Mouse (Mus musculus) small intestine, adult 2 months (tissue): ENCODE data around the gene Tmem150c. TPM values are rescaled to one million over a fixed set of nuclear protein-coding genes. Genes with fewer than 3 reads are reported as not detected.

Experiments
- H3K27ac ChIP-seq: fragments of 200-500 bp; 2 replicates; pipeline ENCODE4 v1.5.1; 2012; ENCODE audit warnings: low read depth, low read length, control low read depth, inconsistent platforms; ENCODE audit not compliant: insufficient read depth
- H3K27me3 ChIP-seq: fragments of 200-500 bp; 2 replicates; pipeline ENCODE4 v1.6.1; 2012; ENCODE audit warnings: mild to moderate bottlenecking, moderate library complexity, low read length, inconsistent platforms; ENCODE audit not compliant: control insufficient read depth, insufficient read depth
- H3K36me3 ChIP-seq: fragments of 200-500 bp; 2 replicates; pipeline ENCODE4 v1.6.1; 2012; ENCODE audit warnings: mild to moderate bottlenecking, low read length, control low read depth, inconsistent platforms; ENCODE audit not compliant: control insufficient read depth, insufficient read depth
- H3K4me1 ChIP-seq: fragments of 200-500 bp; 2 replicates; pipeline ENCODE4 v1.6.1; 2012; ENCODE audit warnings: low read length, inconsistent platforms, mixed read lengths; ENCODE audit not compliant: control insufficient read depth, insufficient read depth, insufficient read length
- H3K4me3 ChIP-seq: fragments of 200-500 bp; 2 replicates; pipeline ENCODE4 v1.5.1; 2012; ENCODE audit warnings: low read depth, mild to moderate bottlenecking, control low read depth, inconsistent platforms, low read length, moderate library complexity
- CTCF ChIP-seq: fragments of 200-500 bp; IDR thresholded peaks from 2 replicates; pipeline ENCODE4 v1.5.1; 2012; ENCODE audit warnings: low read depth, mild to moderate bottlenecking, control low read depth, inconsistent platforms, low read length, moderate library complexity, mixed read lengths; ENCODE audit not compliant: insufficient replicate concordance, insufficient read length; ENCODE audit errors: extremely low read depth
- POLR2A ChIP-seq: fragments of 200-500 bp; IDR thresholded peaks from 2 replicates; pipeline ENCODE4 v1.6.1; 2012; ENCODE audit warnings: low read depth, mild to moderate bottlenecking, control low read depth, inconsistent platforms, low read length, moderate library complexity
- WGBS: fragments of 180-500 bp; shearing (Covaris S2); methylation state at CpG from one replicate; pipeline ENCODE4 v1.1.7; 2018; 5-methylcytosine and 5-hydroxymethylcytosine counted together
- polyA plus RNA-seq: library from polyadenylated mRNA; depleted of rRNA; stranded (reverse); fragments of >200 nt; gene quantifications from 2 replicates; pipeline ENCODE4 v1.2.3, GENCODE M21; 2012

Tmem150c gene
- polyA plus RNA-seq, 1 experiment: 0.04 TPM

GRCm38 (mm10) chr5:100082006-100082405 lies 77.6 kb downstream of the Tmem150c start:
- Histone ChIP-seq H3K4me1 (peaks cover 9% of the 10 kb centered on the region; the same call in 1 of the 2 replicates), H3K27me3 (no peaks in the 10 kb centered on the region), H3K36me3 (no peaks in the 10 kb centered on the region), H3K4me3 (no peak overlapping the region), H3K27ac (no peak overlapping the region)
- TF ChIP-seq CTCF: no peak
- 76% methylated on average over 4 of the region's 4 CpGs for WGBS

GRCm38 (mm10) chr5:100079931-100080275 lies 79.7 kb downstream of the Tmem150c start:
- Histone ChIP-seq H3K27ac (no peak overlapping the region), H3K36me3 (no peaks in the 10 kb centered on the region), H3K4me3 (peak overlapping the region; percentile 61; the same call in 1 of the 2 replicates), H3K27me3 (no peaks in the 10 kb centered on the region), H3K4me1 (peaks cover 6% of the 10 kb centered on the region; the same call in 1 of the 2 replicates)
- TF ChIP-seq POLR2A: no peak
- TF ChIP-seq CTCF: no peak
- 55% methylated on average over 8 of the region's 8 CpGs for WGBS

DNA sequence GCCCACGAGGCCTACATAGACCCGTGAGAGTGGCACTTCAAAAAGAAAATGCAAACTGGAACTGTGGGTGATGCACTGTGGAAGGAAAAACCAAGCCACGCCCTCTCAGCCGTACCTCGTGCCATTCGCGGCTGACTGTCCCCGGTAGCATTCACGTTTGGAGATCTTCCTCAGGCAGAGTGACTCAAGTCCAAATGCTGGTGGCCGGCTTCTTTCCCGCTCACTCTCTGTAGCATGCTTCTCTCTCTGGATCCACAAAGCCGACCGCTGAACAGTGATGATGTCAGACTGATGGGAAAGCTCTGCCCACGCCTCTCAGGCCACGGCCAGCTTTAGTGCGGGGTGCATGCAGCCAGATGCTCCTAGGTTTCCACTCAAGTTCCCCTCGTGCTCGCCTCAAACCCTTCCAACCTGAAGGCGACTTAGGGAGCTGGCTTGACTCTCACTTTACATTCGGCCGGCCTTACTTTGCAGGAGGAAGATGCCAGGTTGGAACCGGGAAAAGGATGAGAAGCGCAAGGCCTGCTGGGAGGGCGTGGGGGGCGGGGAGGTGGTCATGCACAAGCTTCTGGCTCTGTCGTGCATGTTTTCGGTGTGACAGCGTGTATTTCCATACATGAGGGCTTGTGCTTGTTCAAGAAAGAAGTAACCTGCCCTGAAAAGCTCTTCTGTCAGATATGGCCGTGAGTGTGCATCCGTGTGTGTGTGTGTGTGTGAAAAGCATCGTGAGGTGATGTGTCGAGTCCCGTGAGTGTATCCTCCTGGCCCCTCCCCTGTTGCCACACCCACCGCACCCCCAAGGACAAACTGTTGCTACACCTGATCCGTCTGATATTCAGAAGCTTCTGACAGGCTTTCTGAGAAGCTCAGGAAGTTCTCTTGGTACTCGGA lies 80.3 kb downstream of the Tmem150c start:
- no peak for TF ChIP-seq POLR2A
- TF ChIP-seq CTCF: no peak
- no peak overlapping the region for H3K27ac ChIP-seq
- WGBS: 21% methylated on average over 36 of the region's 36 CpGs

DNA sequence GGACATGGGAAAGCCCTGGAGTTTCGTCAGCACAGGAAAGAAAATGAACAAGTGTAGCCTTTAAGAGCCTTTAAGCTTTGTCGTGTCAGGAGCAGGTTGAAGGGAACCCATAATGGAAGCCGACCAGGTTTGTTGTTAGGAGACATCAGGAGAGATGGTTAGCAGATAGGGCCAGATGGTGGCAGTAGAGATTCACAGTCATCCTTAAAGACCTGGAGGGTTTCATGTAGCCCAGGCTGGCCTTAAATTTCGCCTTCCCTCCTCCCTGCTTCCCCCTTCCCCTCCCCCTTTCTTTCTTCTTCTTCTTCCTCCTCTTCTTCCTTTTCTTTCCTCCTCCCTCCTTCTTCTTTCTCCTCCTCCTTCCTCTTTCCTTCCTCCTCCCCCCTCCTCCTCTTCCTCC lies 85.0 kb downstream of the Tmem150c start:
- peaks cover 6% of the 10 kb centered on the region; the same call in 1 of the 2 replicates for H3K36me3 ChIP-seq
- peaks cover 6% of the 10 kb centered on the region; the same call in 1 of the 2 replicates for H3K4me1 ChIP-seq
- H3K4me3 ChIP-seq: no peak overlapping the region
- TF ChIP-seq CTCF (no peak), POLR2A (no peak)
- H3K27ac ChIP-seq: no peak overlapping the region
- H3K27me3 ChIP-seq: no peaks in the 10 kb centered on the region
- WGBS: 60% methylated on average over 4 of the region's 4 CpGs

More for the DNA sequence above, 80.3 kb downstream of the Tmem150c start:
- Histone ChIP-seq H3K4me3 (peak overlapping the region; percentile 61), H3K4me1 (peaks cover 6% of the 10 kb centered on the region; the same call in 1 of the 2 replicates), H3K36me3 (no peaks in the 10 kb centered on the region), H3K27me3 (no peaks in the 10 kb centered on the region)

- no peaks in the 10 kb centered on the region for H3K4me1 ChIP-seq
- H3K36me3 ChIP-seq: peaks cover 12% of the 10 kb centered on the region
- H3K27ac ChIP-seq: no peak overlapping the region
- no peak for TF ChIP-seq CTCF
- no peak for TF ChIP-seq POLR2A
- 82% methylated on average over 9 of the region's 9 CpGs for WGBS
- no peak overlapping the region for H3K4me3 ChIP-seq
- no peaks in the 10 kb centered on the region for H3K27me3 ChIP-seq
Measured at GRCm38 (mm10) chr5:100072557-100072956, 87.1 kb downstream of the Tmem150c start.

GRCm38 (mm10) chr5:100071541-100071940 lies 88.1 kb downstream of the Tmem150c start:
- no peak overlapping the region for H3K4me3 ChIP-seq
- H3K27ac ChIP-seq: no peak overlapping the region
- H3K4me1 ChIP-seq: no peaks in the 10 kb centered on the region
- TF ChIP-seq CTCF: no peak
- TF ChIP-seq POLR2A: no peak
- peaks cover 18% of the 10 kb centered on the region for H3K36me3 ChIP-seq
- 92% methylated on average over 5 of the region's 5 CpGs for WGBS
- no peaks in the 10 kb centered on the region for H3K27me3 ChIP-seq

DNA sequence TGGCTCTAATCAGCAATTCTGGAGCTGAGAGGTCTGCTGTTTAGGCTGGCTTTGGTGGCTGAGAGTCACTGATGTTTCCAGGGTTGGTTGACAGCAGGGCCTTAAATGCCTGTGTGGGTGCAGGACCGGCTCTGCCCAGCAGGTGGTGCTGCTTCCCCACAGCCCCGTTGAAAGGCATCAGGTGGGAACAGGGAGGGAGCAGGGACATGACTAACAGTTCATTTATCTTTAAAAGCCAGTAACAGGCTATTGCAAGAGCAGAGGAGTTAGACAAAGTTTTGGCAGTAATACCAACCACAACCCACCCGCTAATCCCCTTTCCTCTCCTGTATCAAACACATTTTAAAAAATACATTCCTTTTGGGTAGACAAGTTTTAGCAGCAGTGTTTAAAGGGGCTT lies 89.4 kb downstream of the Tmem150c start:
- Histone ChIP-seq H3K4me1 (no peaks in the 10 kb centered on the region), H3K36me3 (peaks cover 24% of the 10 kb centered on the region), H3K27ac (no peak overlapping the region), H3K4me3 (no peak overlapping the region), H3K27me3 (no peaks in the 10 kb centered on the region)
- 30% methylated on average over 3 of the region's 3 CpGs for WGBS
- peak; percentile 98 for TF ChIP-seq CTCF
- TF ChIP-seq POLR2A: no peak
